Mouse (Mus musculus): ENCODE data around the gene Vmn1r86.
"Not testable (repeated sequence)": the region's sequence is repeated elsewhere in the genome, so short reads cannot be mapped to it uniquely, and the experiment has no call there.

Vmn1r86 gene

GRCm38 (mm10) chr7:13119817-13120216 is at the start of gene Vmn1r86:
Gene Vmn1r86, minus strand, starts transcription at chr7:13119917.
- DNase-seq (ENCODE audit: low read depth, low spot score): no peak

- DNase-seq (ENCODE audit: low read depth, low spot score): no peak
Measured at GRCm38 (mm10) chr7:13159268-13159667, 39.6 kb upstream of the Vmn1r86 start, which contains the start of gene Vmn1r88. Gene Vmn1r88, plus strand, starts transcription at chr7:13159568.

- no peak for DNase-seq (ENCODE audit: low read depth, low spot score)
Measured at GRCm38 (mm10) chr7:13140057-13140456, 20.3 kb upstream of the Vmn1r86 start, which contains the start of gene Vmn1r87. Gene Vmn1r87, minus strand, starts transcription at chr7:13140157.

- no peak for DNase-seq (ENCODE audit: low read depth, low spot score)
Measured at GRCm38 (mm10) chr7:13137340-13137739, 17.6 kb upstream of the Vmn1r86 start.

- no peak for DNase-seq (ENCODE audit: low read depth, low spot score)
Measured at GRCm38 (mm10) chr7:13131856-13132255, 12.1 kb upstream of the Vmn1r86 start.

GRCm38 (mm10) chr7:13123554-13124153 is 3.9 kb upstream of the Vmn1r86 start:
- DNase-seq (ENCODE audit: low read depth, low spot score): not testable (repeated sequence)

- no peak for DNase-seq (ENCODE audit: low read depth, low spot score)
Measured at GRCm38 (mm10) chr7:13095073-13095472, 24.6 kb downstream of the Vmn1r86 start, which contains the start of gene Vmn1r85. Gene Vmn1r85, minus strand, starts transcription at chr7:13095173.

- no peak for DNase-seq (ENCODE audit: low read depth, low spot score)
Measured at GRCm38 (mm10) chr7:13072293-13072692, 47.4 kb downstream of the Vmn1r86 start.

GRCm38 (mm10) chr7:13063399-13063798 is 56.3 kb downstream of the Vmn1r86 start:
- DNase-seq (ENCODE audit: low read depth, low spot score): not testable (repeated sequence)

- no peak for DNase-seq (ENCODE audit: low read depth, low spot score)
Measured at GRCm38 (mm10) chr7:13059536-13059935, 60.2 kb downstream of the Vmn1r86 start.

GRCm38 (mm10) chr7:13056913-13057700 is 62.6 kb downstream of the Vmn1r86 start:
- no peak for DNase-seq (ENCODE audit: low read depth, low spot score)

- DNase-seq (ENCODE audit: low read depth, low spot score): peak; percentile 98
Measured at GRCm38 (mm10) chr7:13054287-13055010, 65.3 kb downstream of the Vmn1r86 start, which contains the start of gene Mzf1. Gene Mzf1, minus strand, starts transcription at chr7:13054764.

- no peak for DNase-seq (ENCODE audit: low read depth, low spot score)
Measured at GRCm38 (mm10) chr7:13053961-13054286, 65.8 kb downstream of the Vmn1r86 start.

GRCm38 (mm10) chr7:13053501-13053900 is 66.2 kb downstream of the Vmn1r86 start:
- DNase-seq (ENCODE audit: low read depth, low spot score): no peak

GRCm38 (mm10) chr7:13053001-13053400 is 66.7 kb downstream of the Vmn1r86 start:
- no peak for DNase-seq (ENCODE audit: low read depth, low spot score)
